Mouse (Mus musculus) midbrain, embryonic 11.5 days (tissue): ENCODE results near the gene Olfr630. TPM values are rescaled to one million over a fixed set of nuclear protein-coding genes. Genes with fewer than 3 reads are reported as not detected.
"Not testable (repeated sequence)": the region's sequence is repeated elsewhere in the genome, so short reads cannot be mapped to it uniquely, and the experiment has no call there.

Experiments used
- ATAC-seq: fragments of 200-750 bp; cut with Nextera tagmentation; 2 replicates; pipeline ENCODE4 v1.8.0; 2017; ENCODE audit warnings: moderate TSS enrichment, moderate library complexity; ENCODE audit not compliant: low FRiP score
- DNase-seq: peaks from one replicate; pipeline ENCODE4 v3.0.0; 2015; ENCODE audit warnings: low spot score; ENCODE audit errors: missing footprints
- H3K27ac ChIP-seq: fragments of 300-500 bp; sonication (generic); 2 replicates; pipeline ENCODE4 v1.5.1; 2014; ENCODE audit warnings: low read depth, low read length
- H3K27me3 ChIP-seq: fragments of 300-500 bp; sonication (generic); 2 replicates; pipeline ENCODE4 v1.6.1; 2014; ENCODE audit warnings: mild to moderate bottlenecking, low read length, moderate library complexity, mixed read lengths; ENCODE audit not compliant: control insufficient read depth, insufficient read depth
- H3K36me3 ChIP-seq: fragments of 300-500 bp; sonication (generic); 2 replicates; pipeline ENCODE4 v1.6.1; 2014; ENCODE audit warnings: mild to moderate bottlenecking, low read length, moderate library complexity, mixed read lengths; ENCODE audit not compliant: control insufficient read depth, insufficient read depth
- H3K4me1 ChIP-seq: fragments of 300-500 bp; sonication (generic); 2 replicates; pipeline ENCODE4 v1.6.1; 2014; ENCODE audit warnings: low read length; ENCODE audit not compliant: control insufficient read depth, insufficient read depth
- H3K4me2 ChIP-seq: fragments of 300-500 bp; sonication (generic); 2 replicates; pipeline ENCODE4 v1.6.1; 2014; ENCODE audit warnings: mild to moderate bottlenecking, moderate library complexity
- H3K4me3 ChIP-seq: fragments of 300-500 bp; sonication (generic); 2 replicates; pipeline ENCODE4 v1.5.1; 2014; ENCODE audit warnings: low read depth, low read length
- H3K9ac ChIP-seq: fragments of 300-500 bp; sonication (generic); 2 replicates; pipeline ENCODE4 v1.6.1; 2014; ENCODE audit warnings: low read length
- H3K9me3 ChIP-seq: fragments of 300-500 bp; sonication (generic); 2 replicates; pipeline ENCODE4 v1.6.1; 2016; ENCODE audit warnings: low read length; ENCODE audit not compliant: control insufficient read depth
- WGBS: fragments of 180-500 bp; shearing (Covaris S2); extraction: QIAGEN DNeasy Blood & Tissue Kit; methylation state at CpG from one replicate; pipeline ENCODE4 v1.1.7; 2014; 5-methylcytosine and 5-hydroxymethylcytosine counted together
- polyA plus RNA-seq: library from polyadenylated mRNA; unstranded; fragments of >200 nt; fragmentation: Nextera tagmentation; extraction: Ambion mirVana; gene quantifications from 2 replicates; pipeline ENCODE4 v1.2.1, GENCODE M21; 2014

Olfr630 gene
- polyA plus RNA-seq, 1 experiment from 2014 or later: not detected

- DNase-seq (no peak), ATAC-seq (no peak)
- Histone ChIP-seq H3K9ac (no peak within 1 kb of the TSS), H3K27ac (no peak within 1 kb of the TSS), H3K27me3 (no peaks in the 10 kb centered on the region), H3K36me3 (no peaks in the 10 kb centered on the region), H3K9me3 (no peaks in the 10 kb centered on the region), H3K4me2 (no peak within 1 kb of the TSS), H3K4me3 (no peak within 1 kb of the TSS), H3K4me1 (no peaks in the 10 kb centered on the region)
- WGBS: 77% methylated on average over 2 of the region's 2 CpGs
These were observed 12.3 kb downstream of the Olfr630 start, which contains the start of gene Olfr629 for GRCm38 (mm10) chr7:103744843-103745242. TSS of gene Olfr629 (minus strand) at chr7:103744943.

DNA sequence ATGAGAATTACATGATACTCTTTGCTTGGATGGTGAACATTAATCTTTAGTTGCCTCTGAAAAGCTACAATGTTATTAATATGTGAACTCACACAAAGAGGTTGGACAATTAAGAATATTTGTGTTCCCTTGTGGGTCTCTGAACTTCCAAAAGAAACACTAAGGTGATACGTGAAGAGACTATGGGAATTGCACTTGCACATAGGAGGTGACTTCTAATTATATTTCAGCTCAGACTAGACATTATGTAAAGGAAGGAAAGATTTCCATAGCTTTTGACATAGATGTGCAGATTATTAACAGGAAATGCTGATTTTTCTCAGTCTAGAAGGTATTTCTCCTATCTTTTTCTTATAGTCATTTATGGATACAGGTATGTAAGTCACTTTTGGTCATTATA lies 27.1 kb downstream of the Olfr630 start, which contains the start of gene Olfr628:
TSS of gene Olfr628 (plus strand) at position 301 of the 400 bp plus-strand sequence.
- Histone ChIP-seq H3K4me1 (no peaks in the 10 kb centered on the region), H3K27ac (no peak within 1 kb of the TSS), H3K27me3 (no peaks in the 10 kb centered on the region), H3K36me3 (no peaks in the 10 kb centered on the region), H3K9me3 (no peaks in the 10 kb centered on the region), H3K4me2 (no peak within 1 kb of the TSS), H3K9ac (no peak within 1 kb of the TSS), H3K4me3 (no peak within 1 kb of the TSS)
- WGBS: 95% methylated on average over 1 of the region's 1 CpGs
- ATAC-seq: no peak
- no peak for DNase-seq

- H3K9ac ChIP-seq, DNase-seq, H3K27me3 ChIP-seq, H3K27ac ChIP-seq, H3K4me3 ChIP-seq, H3K4me1 ChIP-seq, H3K9me3 ChIP-seq, H3K36me3 ChIP-seq, H3K4me2 ChIP-seq, ATAC-seq: not testable (repeated sequence)
- WGBS: 93% methylated on average over 1 of the region's 1 CpGs
These were observed 40.7 kb downstream of the Olfr630 start for GRCm38 (mm10) chr7:103716398-103716797.

DNA sequence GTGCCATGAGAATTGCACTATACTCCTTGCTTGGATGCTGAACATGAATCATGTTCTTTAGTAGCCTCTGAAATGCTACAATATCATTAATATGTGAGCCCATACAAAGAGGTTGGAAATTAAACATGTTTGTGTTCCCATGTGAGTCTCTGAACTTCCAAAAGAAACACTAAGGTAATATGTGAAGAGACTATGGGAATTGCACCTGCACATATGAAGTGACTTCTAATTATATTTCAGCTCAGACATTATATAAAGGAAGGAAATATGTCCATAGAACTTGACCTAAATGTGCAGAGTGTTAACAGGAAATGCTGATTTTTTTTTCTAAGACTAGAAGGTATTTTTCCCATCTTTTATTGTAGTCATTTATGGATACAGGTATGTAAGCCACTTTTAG lies 42.8 kb downstream of the Olfr630 start, which contains the start of gene Olfr243:
TSS of gene Olfr243 (plus strand) at position 301 of the 400 bp plus-strand sequence.
- DNase-seq (no peak), ATAC-seq (no peak)

GRCm38 (mm10) chr7:103712024-103712423 lies 45.1 kb downstream of the Olfr630 start:
- H3K4me2 ChIP-seq: no peak overlapping the region
- no peaks in the 10 kb centered on the region for H3K36me3 ChIP-seq
- no peak for DNase-seq
- no peaks in the 10 kb centered on the region for H3K27me3 ChIP-seq
- no peaks in the 10 kb centered on the region for H3K9me3 ChIP-seq
- WGBS: 40% methylated on average over 2 of the region's 2 CpGs
- no peak overlapping the region for H3K9ac ChIP-seq
- H3K4me3 ChIP-seq: no peak overlapping the region
- no peak overlapping the region for H3K27ac ChIP-seq
- no peaks in the 10 kb centered on the region for H3K4me1 ChIP-seq
- ATAC-seq: no peak

More for the DNA sequence above, 42.8 kb downstream of the Olfr630 start, which contains the start of gene Olfr243:
- Histone ChIP-seq H3K9me3 (no peaks in the 10 kb centered on the region), H3K4me3 (no peak within 1 kb of the TSS), H3K27me3 (no peaks in the 10 kb centered on the region), H3K27ac (no peak within 1 kb of the TSS), H3K9ac (no peak within 1 kb of the TSS), H3K36me3 (no peaks in the 10 kb centered on the region), H3K4me2 (no peak within 1 kb of the TSS), H3K4me1 (no peaks in the 10 kb centered on the region)

Other genes starting within 250 kb of the Olfr630 start
- gene Olfr610, start 245.2 kb downstream of the Olfr630 start, polyA plus RNA-seq: not detected in 2 replicates
- gene Olfr611, start 236.5 kb downstream of the Olfr630 start, polyA plus RNA-seq: not detected in 2 replicates
- gene Olfr612, start 214.6 kb downstream of the Olfr630 start, polyA plus RNA-seq: not detected in 2 replicates
- not detected in 2 replicates for gene Olfr613, start 209.3 kb downstream of the Olfr630 start, polyA plus RNA-seq
- gene Olfr615, start 201.3 kb downstream of the Olfr630 start, polyA plus RNA-seq: not detected in 2 replicates
- gene Olfr616, start 188.2 kb downstream of the Olfr630 start, polyA plus RNA-seq: not detected in 2 replicates
- not detected in 2 replicates for gene Olfr617, start 184.3 kb downstream of the Olfr630 start, polyA plus RNA-seq
- gene Olfr618, start 167.2 kb downstream of the Olfr630 start, polyA plus RNA-seq: not detected in 2 replicates
- gene Olfr619, start 156.8 kb downstream of the Olfr630 start, polyA plus RNA-seq: not detected in 2 replicates
- not detected in 2 replicates for gene Olfr620, start 144.8 kb downstream of the Olfr630 start, polyA plus RNA-seq
- gene Olfr622, start 114.6 kb downstream of the Olfr630 start, polyA plus RNA-seq: not detected in 2 replicates
- not detected in 2 replicates for gene Olfr623, start 93.6 kb downstream of the Olfr630 start, polyA plus RNA-seq
- gene Olfr624, start 86.1 kb downstream of the Olfr630 start, polyA plus RNA-seq: 0.03 and 0.04 TPM in 2 replicates
- not detected in 2 replicates for gene Olfr625-ps1, start 74.6 kb downstream of the Olfr630 start, polyA plus RNA-seq
- gene Olfr243, start 42.7 kb downstream of the Olfr630 start, polyA plus RNA-seq: not detected in 2 replicates
- not detected in 2 replicates for gene Olfr628, start 27.0 kb downstream of the Olfr630 start, polyA plus RNA-seq
- gene Olfr629, start 12.4 kb downstream of the Olfr630 start, polyA plus RNA-seq: not detected in 2 replicates
- gene Olfr69, start 14.3 kb upstream of the Olfr630 start, polyA plus RNA-seq: not detected in 2 replicates
- gene Olfr68, start 22.4 kb upstream of the Olfr630 start, polyA plus RNA-seq: not detected in 2 replicates
- gene Olfr67, start 34.5 kb upstream of the Olfr630 start, polyA plus RNA-seq: not detected in 2 replicates
- gene Hbb-bt, start 56.7 kb upstream of the Olfr630 start, polyA plus RNA-seq: 767 and 794 TPM in 2 replicates
- 259 and 279 TPM in 2 replicates for gene Hbb-bs, start 70.8 kb upstream of the Olfr630 start, polyA plus RNA-seq
- gene Hbb-bh2, start 83.2 kb upstream of the Olfr630 start, polyA plus RNA-seq: not detected in 2 replicates
- gene Hbb-bh1, start 85.8 kb upstream of the Olfr630 start, polyA plus RNA-seq: 2,751 and 2,795 TPM in 2 replicates
- 11,345 and 11,485 TPM in 2 replicates for gene Hbb-y, start 95.9 kb upstream of the Olfr630 start, polyA plus RNA-seq
- gene Olfr66, start 128.9 kb upstream of the Olfr630 start, polyA plus RNA-seq: not detected in 2 replicates
- gene Olfr64, start 137.2 kb upstream of the Olfr630 start, polyA plus RNA-seq: not detected in 2 replicates
- not detected in 2 replicates for gene Olfr65, start 146.2 kb upstream of the Olfr630 start, polyA plus RNA-seq
- not detected in 2 replicates for gene Olfr631, start 171.5 kb upstream of the Olfr630 start, polyA plus RNA-seq
- not detected in 2 replicates for gene Olfr632, start 177.0 kb upstream of the Olfr630 start, polyA plus RNA-seq
- not detected in 2 replicates for gene Olfr633, start 187.1 kb upstream of the Olfr630 start, polyA plus RNA-seq
- gene Olfr635, start 213.8 kb upstream of the Olfr630 start, polyA plus RNA-seq: 0.01 and 0.03 TPM in 2 replicates
- gene Olfr638, start 241.4 kb upstream of the Olfr630 start, polyA plus RNA-seq: not detected in 2 replicates